Mouse (Mus musculus): ENCODE results near the gene Supt16.

Supt16 gene

GRCm38 (mm10) chr14:52149888-52150287 lies 47.3 kb downstream of the Supt16 start:
- DNase-seq (ENCODE audit: extremely low read depth, insufficient read length, low spot score): no peak

- no peak for DNase-seq (ENCODE audit: extremely low read depth, insufficient read length, low spot score)
Measured at GRCm38 (mm10) chr14:52146540-52146939, 50.7 kb downstream of the Supt16 start.

GRCm38 (mm10) chr14:52144165-52144564 lies 53.1 kb downstream of the Supt16 start:
- no peak for DNase-seq (ENCODE audit: extremely low read depth, insufficient read length, low spot score)

GRCm38 (mm10) chr14:52141445-52142127 lies 55.6 kb downstream of the Supt16 start:
- no peak for DNase-seq (ENCODE audit: extremely low read depth, insufficient read length, low spot score)

GRCm38 (mm10) chr14:52140577-52141444 lies 56.4 kb downstream of the Supt16 start:
- DNase-seq (ENCODE audit: extremely low read depth, insufficient read length, low spot score): no peak

GRCm38 (mm10) chr14:52133584-52133983 lies 63.6 kb downstream of the Supt16 start:
- no peak for DNase-seq (ENCODE audit: extremely low read depth, insufficient read length, low spot score)

- DNase-seq (ENCODE audit: extremely low read depth, insufficient read length, low spot score): no peak
Measured at GRCm38 (mm10) chr14:52124636-52125035, 72.6 kb downstream of the Supt16 start.

- DNase-seq (ENCODE audit: extremely low read depth, insufficient read length, low spot score): no peak
Measured at GRCm38 (mm10) chr14:52123918-52124317, 73.3 kb downstream of the Supt16 start.

- DNase-seq (ENCODE audit: extremely low read depth, insufficient read length, low spot score): no peak
Measured at GRCm38 (mm10) chr14:52120169-52120568, 77.0 kb downstream of the Supt16 start.

- DNase-seq (ENCODE audit: extremely low read depth, insufficient read length, low spot score): peak; percentile 6
Measured at GRCm38 (mm10) chr14:52118823-52119608, 78.2 kb downstream of the Supt16 start.

- no peak for DNase-seq (ENCODE audit: extremely low read depth, insufficient read length, low spot score)
Measured at GRCm38 (mm10) chr14:52118456-52118822, 78.8 kb downstream of the Supt16 start.

- DNase-seq (ENCODE audit: extremely low read depth, insufficient read length, low spot score): no peak
Measured at GRCm38 (mm10) chr14:52117241-52117640, 80.0 kb downstream of the Supt16 start.

- no peak for DNase-seq (ENCODE audit: extremely low read depth, insufficient read length, low spot score)
Measured at GRCm38 (mm10) chr14:52114101-52114500, 83.1 kb downstream of the Supt16 start.

Measured in 3134 (cell line).